Mouse (Mus musculus): ENCODE results near the gene C1qa.

The C1qa gene

DNA sequence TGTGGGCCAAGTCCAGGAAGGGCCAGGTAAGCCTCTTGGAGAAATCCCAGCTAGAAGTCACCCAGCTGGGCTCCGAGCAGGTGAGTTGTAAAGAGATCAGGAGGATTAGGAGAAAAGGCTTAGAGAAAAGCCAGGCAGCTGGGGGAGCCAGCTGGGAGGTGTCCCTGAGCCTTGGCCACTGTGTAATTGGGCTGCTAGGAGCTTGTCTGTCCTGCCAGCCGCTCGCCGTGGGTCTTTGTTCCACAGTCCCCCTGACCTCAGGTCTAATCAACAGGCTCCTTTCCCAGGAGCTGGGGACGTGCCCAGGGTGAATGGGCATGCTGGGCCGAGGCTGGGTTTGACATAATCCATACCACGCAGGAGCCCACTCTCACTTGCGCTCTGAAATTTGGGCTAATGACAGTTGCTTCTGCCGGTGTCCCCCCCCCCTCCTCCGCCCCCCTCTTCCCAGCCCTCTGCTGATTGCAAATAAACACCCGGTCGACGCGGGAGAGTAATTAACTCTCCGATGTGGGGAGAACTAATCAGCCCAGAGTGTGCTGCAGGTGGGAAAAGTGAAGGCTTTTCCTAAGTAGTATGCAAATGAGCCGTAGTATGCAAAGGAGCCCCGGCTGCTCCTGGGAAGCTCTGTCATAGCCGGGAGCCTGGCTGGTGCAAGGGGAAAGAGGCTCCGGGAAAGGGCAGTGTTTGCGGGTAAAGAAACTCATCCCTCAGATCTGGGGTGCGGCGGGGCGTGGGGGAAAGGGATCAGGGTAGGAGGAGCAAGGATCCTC is 6.3 kb upstream of the C1qa start:
- DNase-seq (ENCODE audit: low read depth, low spot score), result no peak

DNA sequence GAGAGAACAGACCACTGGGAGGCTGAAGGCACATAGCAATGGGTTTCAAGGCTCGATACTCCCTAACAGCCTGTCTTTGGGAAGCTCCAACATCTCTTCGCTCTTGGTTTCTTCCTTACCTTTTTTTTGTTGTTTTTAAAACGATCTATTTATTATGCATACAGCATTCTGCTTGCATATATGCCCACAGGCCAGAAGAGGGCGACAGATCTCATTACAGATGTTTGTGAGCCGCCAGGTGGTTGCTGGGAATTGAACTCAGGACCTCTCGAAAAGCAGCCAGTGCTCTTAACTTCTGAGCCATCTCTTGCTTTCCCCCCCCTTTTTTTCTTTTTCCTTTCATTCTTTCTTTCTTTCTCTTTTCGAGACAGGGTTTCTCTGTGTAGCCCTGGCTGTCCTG is 551 bp upstream of the C1qa start:
- no peak for DNase-seq (ENCODE audit: low read depth, low spot score)

DNA sequence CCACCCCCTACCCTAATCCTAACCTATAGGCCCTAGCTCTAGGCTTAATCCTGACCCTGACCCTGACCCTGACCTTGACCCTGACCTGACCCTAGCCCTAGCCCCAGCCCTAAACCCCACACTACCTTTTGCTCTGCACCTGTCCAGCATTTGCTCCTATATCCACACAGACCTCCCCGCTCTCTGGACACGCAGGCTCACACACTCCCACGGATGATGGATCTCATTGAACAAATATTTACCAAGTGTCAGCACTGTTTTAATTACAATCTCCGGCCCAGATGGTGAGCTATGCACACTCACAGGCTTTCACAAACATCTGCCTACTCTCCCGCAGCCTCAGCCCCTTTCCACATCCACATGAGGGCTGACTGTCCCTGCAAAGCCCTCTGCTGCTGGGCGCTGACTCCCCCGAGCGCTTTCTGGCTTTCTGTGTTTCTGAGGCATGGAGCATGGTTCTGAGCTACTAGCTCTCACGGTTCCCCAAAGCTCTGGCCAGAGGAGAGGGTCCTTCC is 462 bp downstream of the C1qa start:
- DNase-seq (ENCODE audit: low read depth, low spot score), result no peak

- no peak for DNase-seq (ENCODE audit: low read depth, low spot score)
Observed at GRCm38 (mm10) chr4:136896461-136896860, 2.1 kb downstream of the C1qa start.

DNA sequence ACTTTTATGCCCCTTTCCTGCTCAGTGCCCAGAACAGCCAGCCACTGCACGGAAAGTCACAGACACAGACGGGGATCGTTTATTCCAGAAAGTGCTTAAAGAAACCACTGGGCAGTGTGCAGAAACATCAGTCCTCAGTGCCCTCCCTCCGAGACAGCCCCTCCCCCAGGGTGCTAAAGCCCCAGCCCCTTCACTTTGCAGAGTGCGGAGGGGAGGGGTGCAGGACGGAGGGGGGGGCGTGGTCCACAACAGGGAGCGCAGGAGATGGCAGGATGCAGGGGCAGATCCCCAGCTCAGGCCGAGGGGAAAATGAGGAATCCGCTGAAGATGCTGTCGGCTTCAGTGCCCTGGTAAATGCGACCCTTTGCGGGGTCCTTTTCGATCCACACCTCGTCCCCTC is 2.7 kb downstream of the C1qa start:
- no peak for DNase-seq (ENCODE audit: low read depth, low spot score)

GRCm38 (mm10) chr4:136894821-136895220 is 3.8 kb downstream of the C1qa start:
- DNase-seq (ENCODE audit: low read depth, low spot score), result no peak

DNA sequence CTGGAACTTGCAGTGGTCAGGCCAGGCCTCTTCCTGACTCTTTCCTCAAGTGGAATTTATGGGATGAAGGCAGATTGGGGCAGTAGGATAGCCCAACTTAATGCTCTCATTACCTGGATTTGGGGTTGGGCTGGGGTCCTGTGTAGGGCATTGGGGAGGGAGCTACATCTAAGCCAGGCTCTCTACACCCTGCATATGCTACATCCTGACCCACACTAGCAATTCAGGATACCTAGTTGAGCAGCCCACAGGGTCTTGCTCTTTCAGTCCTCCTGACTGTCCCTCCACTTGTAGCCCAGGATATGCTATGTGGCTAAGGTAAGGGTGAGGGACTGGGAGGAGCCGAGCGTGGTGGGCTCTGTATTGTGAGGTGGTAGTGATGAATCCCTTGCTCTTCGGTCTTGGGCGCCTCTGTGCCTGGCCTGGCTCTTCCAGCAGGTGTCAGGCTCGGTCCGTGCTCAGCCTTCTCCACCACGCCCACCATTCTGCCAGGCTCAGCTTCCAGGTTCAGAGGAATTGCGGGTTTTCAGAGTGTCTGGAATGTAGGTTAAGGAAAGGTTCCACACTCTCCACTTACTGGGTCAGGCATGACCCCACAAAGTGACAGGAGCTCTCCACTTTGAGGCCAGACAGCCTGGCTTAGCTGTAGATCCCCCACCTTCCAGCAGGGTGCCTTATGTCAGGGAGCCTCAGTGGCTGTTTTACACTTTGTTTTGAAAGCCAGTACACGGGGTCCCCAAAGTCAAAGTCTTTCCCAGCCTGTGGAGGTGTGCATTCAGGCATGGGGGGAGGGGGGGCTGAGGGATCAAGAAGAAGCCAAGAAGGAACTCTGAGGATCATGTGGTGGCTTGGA is 4.7 kb downstream of the C1qa start:
- DNase-seq (ENCODE audit: low read depth, low spot score), result peak; percentile 37

DNA sequence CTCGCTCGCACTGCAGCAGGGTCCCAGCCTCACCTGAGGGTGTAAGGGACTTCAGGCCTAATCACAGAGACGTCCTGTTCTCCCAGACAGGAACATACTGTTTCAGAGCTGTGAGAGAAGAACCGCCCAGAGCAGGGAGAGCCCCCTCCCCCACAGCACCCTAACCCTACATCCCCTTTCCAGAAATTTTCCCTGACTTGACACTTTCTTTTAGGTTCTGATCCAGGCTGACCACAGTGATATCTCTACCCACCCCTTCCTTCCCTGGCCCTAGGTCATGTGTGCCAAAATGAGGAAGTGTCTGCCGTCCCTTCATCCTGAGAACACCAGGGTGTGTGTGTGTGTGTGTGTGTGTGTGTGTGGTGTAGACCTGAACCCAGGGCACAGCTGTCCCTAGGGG is 5.8 kb downstream of the C1qa start, which contains the start of gene C1qc:
TSS of gene C1qc (minus strand) at position 255 of the 400 bp plus-strand sequence.
- no peak for DNase-seq (ENCODE audit: low read depth, low spot score)

GRCm38 (mm10) chr4:136892371-136892770 is 6.2 kb downstream of the C1qa start:
- no peak for DNase-seq (ENCODE audit: low read depth, low spot score)

GRCm38 (mm10) chr4:136891115-136891514 is 7.5 kb downstream of the C1qa start:
- no peak for DNase-seq (ENCODE audit: low read depth, low spot score)

DNA sequence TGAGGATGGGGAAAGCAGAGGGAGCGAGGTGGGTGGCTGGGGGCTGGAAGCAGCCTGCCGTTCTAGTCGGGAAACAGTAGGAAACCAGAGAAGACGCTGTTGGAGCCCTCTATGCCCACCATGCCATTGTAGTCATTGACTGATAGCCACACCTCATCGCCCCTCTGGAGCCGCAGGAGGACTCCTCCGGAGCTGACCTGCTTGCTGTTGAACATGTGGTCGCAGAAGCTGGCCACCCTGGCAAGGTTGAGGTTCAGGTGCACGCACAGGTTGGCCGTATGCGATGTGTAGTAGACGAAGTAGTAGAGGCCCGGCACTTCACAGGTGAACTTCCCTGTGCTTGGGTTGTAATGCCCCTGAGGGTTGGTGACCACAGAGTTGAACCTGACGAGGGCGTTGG is 8.6 kb downstream of the C1qa start:
- no peak for DNase-seq (ENCODE audit: low read depth, low spot score)

GRCm38 (mm10) chr4:136887714-136888113 is 10.9 kb downstream of the C1qa start:
- no peak for DNase-seq (ENCODE audit: low read depth, low spot score)

DNA sequence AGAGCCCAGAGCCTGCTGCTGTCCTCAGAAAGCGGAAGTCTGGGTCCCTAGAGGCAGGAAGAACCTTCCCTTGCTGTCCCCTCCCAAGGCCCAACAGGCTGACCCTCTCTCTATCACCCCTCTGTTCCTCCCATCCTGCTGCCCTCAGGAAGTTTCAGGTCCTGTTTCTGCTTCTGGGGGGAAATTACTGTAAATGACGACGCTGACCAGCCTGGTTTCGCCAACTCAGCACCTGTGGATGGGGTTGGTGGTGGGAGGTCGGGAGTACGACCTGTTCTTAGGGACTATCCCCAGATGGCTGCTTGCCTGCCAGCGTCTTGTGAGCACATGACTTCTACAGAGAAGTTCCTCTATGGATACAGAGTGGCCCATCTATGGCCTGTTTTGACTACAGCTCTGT is 12.5 kb downstream of the C1qa start, which contains the start of gene C1qb:
TSS of gene C1qb (minus strand) at position 87 of the 400 bp plus-strand sequence.
- DNase-seq (ENCODE audit: low read depth, low spot score), result no peak

DNA sequence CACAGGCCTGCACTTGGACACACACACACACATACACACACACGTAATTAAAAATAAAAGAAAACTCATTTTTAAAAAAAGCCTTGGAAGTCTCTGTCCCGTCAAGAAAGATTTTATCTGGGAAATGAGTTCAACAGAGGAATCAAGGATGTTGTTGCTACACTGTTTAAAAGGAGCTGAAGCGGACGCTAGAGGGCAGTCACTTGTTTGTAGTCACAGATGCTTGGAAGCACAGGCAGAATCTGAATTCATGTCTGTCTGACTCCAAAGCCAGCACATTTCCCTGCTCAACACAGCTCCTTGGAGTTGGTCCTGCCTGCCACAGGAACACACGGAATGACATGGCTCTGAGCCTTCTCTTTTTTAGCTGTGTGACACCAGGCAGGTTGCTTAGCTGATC is 20.0 kb downstream of the C1qa start:
- no peak for DNase-seq (ENCODE audit: low read depth, low spot score)

DNA sequence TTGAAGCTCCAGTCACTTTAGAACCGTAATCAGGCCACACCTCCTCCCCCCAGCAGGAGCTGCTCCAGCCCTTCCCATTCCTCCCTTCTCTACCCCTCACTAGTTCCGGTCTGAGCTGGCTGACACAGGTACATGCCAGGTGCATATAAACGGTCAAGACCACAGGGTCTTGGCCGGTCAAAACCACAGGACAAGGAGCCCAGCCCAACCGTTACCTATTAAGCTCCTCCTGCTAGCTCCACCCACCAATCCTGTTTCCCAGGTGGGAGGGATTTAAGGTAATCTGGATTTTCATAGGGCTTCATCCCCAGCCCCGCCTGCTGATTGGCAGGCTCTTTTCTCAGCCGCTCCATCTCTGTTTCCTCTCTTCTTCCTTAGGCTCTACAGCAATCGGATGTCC is 20.4 kb downstream of the C1qa start:
- DNase-seq (ENCODE audit: low read depth, low spot score), result no peak

- no peak for DNase-seq (ENCODE audit: low read depth, low spot score)
Observed at GRCm38 (mm10) chr4:136876971-136877370, 21.6 kb downstream of the C1qa start.

- no peak for DNase-seq (ENCODE audit: low read depth, low spot score)
Observed at GRCm38 (mm10) chr4:136875012-136875411, 23.6 kb downstream of the C1qa start.

DNA sequence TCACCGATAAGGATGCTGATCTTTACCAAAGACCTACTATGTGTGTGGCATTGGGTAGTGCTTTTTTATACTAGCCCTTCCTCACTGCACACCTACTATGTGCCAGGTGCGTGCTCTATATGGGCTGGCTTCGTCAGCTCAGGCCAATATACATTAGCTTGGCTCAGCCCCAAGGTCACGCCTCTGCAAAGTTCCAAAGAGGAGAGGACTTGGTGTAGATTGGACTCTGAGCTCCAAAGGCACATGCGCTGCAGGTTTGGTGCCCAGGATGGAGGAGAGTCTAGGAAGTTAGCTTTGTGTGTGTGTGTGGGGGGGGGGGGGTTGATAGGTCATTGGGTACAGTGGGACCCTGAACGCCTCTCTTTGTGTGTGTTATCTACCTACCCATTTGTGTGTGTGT is 30.2 kb downstream of the C1qa start:
- no peak for DNase-seq (ENCODE audit: low read depth, low spot score)

DNA sequence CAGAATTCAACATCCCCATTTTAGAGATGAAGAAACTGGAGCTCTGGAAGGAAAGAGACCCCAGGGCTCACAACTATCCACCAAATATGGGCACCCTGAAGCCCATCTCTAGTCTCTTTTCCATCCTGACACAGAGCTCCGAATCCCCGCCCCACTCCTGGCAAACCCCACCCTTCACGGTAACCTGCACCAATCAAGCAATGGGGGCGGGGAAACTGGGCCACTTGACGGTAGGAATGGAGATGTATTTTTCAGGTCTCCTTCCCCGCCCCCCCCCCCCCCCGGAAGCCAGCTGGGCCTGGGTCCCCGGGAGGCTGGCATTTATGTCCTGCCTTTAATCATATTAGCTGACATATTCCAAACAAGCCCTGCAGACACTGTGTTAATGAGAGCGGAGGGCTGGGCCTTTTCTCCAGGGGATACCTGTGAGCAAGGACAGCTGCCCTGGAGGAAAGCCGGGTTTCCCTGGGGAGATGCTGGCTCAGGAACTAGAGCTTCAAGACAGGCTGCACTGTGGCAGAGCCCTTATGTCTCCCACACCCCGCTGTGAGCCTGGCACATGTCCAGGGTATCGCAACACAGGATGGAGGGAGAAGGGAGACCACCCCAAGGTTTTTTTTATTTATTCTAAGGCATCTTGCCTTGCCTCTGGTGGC is 30.8 kb downstream of the C1qa start:
- DNase-seq (ENCODE audit: low read depth, low spot score), result no peak

DNA sequence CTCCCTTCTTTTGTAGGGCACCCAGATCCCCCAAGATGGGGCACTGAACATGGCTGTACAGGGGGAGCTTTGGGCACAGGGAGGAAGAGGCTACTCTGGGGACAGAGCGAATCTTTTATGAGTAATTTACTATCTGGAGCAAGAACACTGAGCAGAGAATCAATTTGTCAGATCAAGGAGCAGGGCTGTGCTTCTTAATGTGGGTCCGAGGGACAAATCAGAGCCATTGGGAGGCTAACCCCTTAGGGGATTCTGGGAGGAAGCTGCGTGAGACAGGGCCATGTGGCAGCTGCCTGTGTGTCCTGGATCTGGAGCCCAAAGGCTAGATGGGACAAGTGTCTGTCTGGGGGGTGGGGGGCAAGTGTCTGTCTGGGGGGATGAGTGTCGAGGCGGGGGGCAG is 33.1 kb downstream of the C1qa start:
- DNase-seq (ENCODE audit: low read depth, low spot score), result no peak

DNA sequence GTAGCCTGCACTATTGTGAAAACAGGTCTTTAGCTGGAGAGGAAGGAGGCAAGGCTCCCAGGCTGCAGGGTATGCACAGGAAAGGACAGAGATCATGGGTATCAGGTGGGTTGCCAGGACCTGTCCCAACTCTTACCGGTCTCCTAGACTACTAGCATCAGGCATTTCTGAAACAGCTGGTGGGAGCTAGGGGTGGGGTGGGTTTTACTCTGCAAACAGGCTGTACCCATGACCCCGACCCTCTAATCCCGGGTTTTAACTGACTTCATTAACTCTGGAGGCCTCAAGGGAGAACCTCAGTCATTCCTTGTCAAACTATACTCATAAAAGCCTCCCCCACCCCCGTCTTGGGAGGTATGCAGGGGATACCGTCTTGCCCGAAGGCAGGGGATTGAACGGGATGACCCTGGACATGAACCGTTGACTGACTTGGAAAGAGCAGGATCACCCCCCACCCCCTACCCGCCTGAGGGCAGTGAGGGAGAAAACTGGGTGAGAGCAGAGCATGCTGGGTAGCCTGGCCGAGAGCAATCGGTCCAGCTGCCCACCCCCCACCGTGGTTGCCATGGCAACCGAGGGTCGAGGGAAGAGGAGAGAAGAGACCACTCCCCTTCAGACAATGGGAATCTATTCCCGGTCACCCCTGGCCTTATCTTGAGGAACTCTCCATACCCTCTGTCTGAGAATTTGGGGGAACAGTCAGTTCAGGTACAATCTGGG is 33.7 kb downstream of the C1qa start:
- DNase-seq (ENCODE audit: low read depth, low spot score), result peak; percentile 63
